Mouse (Mus musculus): ENCODE data around the gene Ugt1a5. TPM values are rescaled to one million over a fixed set of nuclear protein-coding genes. Genes with fewer than 3 reads are reported as not detected.
A peak's percentile ranks its signal among the peaks of the same experiment; 100 is the strongest.

The Ugt1a5 gene
- polyA plus RNA-seq, 1 experiment from 2014 or later, result not detected

DNA sequence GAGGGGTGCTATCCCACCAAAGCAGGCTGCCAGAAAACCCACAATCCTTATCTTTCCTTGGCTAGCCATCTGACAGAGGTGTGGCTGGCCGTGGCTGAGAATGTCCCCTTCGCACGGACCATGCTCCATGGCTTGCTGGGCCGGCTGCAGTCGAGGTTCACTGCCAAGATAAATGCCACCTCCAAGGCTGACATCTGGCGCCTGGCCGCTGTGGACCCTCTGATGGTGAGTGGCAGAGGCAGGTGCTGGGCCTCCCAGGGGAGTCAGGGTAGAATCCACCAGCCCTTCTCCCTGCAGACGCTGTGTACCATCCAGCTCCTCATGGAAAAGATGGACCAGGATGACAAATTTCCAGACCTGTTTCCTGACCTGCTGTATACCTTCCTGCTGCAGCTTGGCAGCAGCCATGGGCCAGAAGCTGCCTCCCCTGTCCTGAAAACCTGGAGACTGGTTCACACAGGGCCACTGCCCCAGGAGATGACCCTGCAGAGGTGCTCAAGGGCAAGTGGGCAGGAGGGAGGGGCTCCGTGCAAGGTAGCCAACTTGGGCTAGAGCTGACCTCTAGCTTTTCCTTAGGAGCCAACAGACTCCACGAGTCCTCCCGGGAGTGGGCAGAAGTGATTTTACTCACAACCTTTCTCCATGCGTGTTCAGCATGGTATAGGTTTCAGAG is 89.1 kb downstream of the Ugt1a5 start:
- Histone ChIP-seq H3K4me3 (no peak overlapping the region), H3K9me3 (replicated peaks) (peaks cover 87% of the 10 kb centered on the region), H3K4me1 (no peaks in the 10 kb centered on the region), H3K36me3 (peaks cover 7% of the 10 kb centered on the region), H3K27ac (no peak overlapping the region), H3K27me3 (no peaks in the 10 kb centered on the region), H3K9ac (no peak overlapping the region), H3K4me2 (replicated peaks) (no peak overlapping the region)
- ATAC-seq (ENCODE audit: low FRiP score), result peak; percentile 2; the same call in 1 of the 2 replicates
- WGBS, result 86% methylated on average over 12 of the region's 12 CpGs

DNA sequence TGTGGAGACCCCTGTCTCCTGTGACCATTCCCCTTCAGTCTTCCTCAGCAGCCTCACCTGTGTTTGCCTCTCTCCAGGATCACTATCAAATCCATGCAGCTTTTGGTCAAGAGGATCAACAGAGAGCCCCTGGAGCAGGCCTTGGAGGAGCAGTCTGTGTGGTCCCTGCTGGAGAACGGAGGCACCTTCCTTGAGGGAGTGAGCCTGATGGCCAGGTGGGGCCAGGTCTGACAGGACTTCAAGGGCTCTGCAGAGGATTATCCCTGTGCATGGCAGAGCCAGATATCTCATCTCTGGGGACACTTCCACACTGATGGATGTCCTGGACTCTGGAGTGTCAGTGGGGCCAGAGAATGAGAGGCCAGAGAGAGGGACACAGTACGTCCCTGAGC is 89.7 kb downstream of the Ugt1a5 start:
- no peaks in the 10 kb centered on the region for H3K4me1 ChIP-seq
- no peak overlapping the region for H3K4me3 ChIP-seq
- no peaks in the 10 kb centered on the region for H3K27me3 ChIP-seq
- H3K36me3 ChIP-seq, result peaks cover 13% of the 10 kb centered on the region
- 55% methylated on average over 2 of the region's 2 CpGs for WGBS
- H3K4me2 ChIP-seq (replicated peaks), result no peak overlapping the region
- no peak overlapping the region for H3K9ac ChIP-seq
- peaks cover 86% of the 10 kb centered on the region for H3K9me3 ChIP-seq (replicated peaks)
- H3K27ac ChIP-seq, result no peak overlapping the region
- ATAC-seq (ENCODE audit: low FRiP score), result peak; percentile 3; the same call in 1 of the 2 replicates

DNA sequence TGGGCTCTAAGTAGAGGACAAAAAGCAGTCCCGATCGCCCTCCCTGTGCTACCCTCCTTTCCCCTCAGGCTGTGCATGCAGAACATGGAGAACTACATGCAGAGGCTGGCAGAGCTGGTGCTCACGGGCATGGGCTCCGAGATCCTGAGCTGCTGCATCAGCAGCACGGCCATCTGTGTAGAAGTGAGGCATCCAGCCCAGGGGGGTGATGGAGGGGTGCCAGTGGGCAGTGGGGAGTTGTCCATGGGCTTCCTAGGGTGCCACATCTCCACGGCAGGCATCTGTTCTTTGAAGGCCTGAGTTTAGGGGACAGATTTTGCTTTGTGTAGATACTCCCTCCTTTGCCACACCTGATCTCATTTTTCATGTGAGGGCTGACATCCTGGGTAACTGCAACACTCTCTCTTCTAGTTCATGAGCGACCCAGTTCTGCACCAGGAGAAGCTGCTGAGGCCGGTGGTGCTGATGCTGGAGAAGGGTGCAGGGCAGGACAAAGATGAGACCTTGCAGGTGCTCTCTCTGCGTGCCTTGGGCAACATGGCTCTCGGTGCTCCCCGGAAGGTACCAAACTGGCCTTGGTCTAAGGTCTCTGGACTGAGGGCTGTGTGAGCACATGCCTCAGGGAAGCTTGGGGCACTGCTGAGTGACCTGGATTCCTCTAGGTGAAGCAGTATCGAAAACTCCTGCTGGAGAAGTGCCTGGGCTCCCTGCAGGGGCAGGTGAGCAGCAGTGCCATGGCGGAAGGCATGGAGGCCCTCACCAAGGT is 90.4 kb downstream of the Ugt1a5 start:
- H3K9me3 ChIP-seq (replicated peaks), result peaks cover 79% of the 10 kb centered on the region
- H3K4me2 ChIP-seq (replicated peaks), result no peak overlapping the region
- H3K27ac ChIP-seq, result no peak overlapping the region
- H3K4me3 ChIP-seq, result no peak overlapping the region
- no peak for ATAC-seq (ENCODE audit: low FRiP score)
- H3K27me3 ChIP-seq, result no peaks in the 10 kb centered on the region
- no peaks in the 10 kb centered on the region for H3K4me1 ChIP-seq
- H3K36me3 ChIP-seq, result peaks cover 20% of the 10 kb centered on the region
- H3K9ac ChIP-seq, result no peak overlapping the region
- 82% methylated on average over 13 of the region's 13 CpGs for WGBS

DNA sequence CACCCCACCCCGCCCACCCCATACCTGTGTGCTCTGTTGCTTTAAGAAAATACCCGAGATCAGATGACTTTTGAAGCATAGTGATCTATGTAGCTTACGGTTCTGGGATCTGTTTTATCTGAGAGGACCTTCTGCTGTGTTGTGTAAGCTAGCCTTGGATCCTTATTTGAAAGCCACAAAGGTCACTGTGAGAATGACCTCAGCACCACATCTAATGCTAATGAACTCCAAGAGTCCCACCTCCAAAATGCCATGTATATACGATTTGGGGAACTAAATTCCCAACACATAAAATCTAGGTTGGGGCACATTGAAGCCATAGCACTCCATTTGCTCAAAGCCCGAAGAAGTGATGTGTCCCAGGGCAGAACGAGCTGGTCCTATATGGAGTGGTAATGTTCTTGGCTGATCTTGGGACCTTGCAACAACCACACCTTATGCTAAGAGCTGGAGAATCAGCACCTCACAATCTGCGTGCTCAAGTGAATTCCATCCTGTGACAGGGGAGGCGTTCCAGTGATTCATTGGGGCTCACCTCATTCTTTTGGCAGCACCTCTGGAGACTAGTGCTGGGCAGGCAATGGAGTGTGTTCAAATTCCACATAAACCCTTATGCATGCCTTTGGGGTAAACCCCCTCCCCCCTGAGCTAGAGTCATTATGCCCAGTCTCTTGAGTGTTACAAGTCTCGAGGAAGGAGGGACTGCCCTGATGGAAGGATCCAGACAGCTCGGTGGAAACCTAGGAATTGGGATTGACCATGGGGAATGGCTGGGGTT is 91.3 kb downstream of the Ugt1a5 start:
- 80% methylated on average over 10 of the region's 10 CpGs for WGBS
- no peak overlapping the region for H3K4me3 ChIP-seq
- no peak for ATAC-seq (ENCODE audit: low FRiP score)

DNA sequence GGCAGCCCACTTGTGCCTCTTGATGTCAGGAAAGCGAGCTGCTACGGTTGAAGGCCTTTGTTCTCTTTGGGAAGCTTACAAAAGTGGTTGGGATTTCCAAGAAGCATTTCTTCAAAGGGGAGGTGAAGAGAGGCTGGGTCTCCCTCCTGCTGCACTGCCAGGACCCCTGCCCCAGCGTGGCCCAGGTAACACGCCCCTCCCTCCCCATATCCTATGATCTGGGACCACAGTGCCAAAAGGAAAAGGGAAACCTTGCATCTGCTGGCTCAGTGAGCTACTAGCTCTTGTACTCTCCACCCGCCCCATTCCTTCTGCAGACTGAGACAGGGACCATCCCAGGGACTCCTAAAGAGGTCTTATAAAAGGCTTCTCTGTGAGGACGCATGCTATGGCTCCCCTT is 91.9 kb downstream of the Ugt1a5 start:
- Histone ChIP-seq H3K4me3 (no peak overlapping the region), H3K27me3 (no peaks in the 10 kb centered on the region), H3K36me3 (peaks cover 34% of the 10 kb centered on the region), H3K4me2 (replicated peaks) (no peak overlapping the region), H3K9me3 (replicated peaks) (peaks cover 71% of the 10 kb centered on the region), H3K9ac (no peak overlapping the region), H3K4me1 (no peaks in the 10 kb centered on the region), H3K27ac (no peak overlapping the region)
- 81% methylated on average over 6 of the region's 6 CpGs for WGBS
- ATAC-seq (ENCODE audit: low FRiP score), result no peak

More for the DNA sequence above, 91.3 kb downstream of the Ugt1a5 start:
- Histone ChIP-seq H3K4me2 (replicated peaks) (no peak overlapping the region), H3K9ac (no peak overlapping the region), H3K4me1 (no peaks in the 10 kb centered on the region), H3K9me3 (replicated peaks) (peaks cover 78% of the 10 kb centered on the region), H3K27me3 (no peaks in the 10 kb centered on the region), H3K36me3 (peaks cover 28% of the 10 kb centered on the region), H3K27ac (no peak overlapping the region)

- H3K4me2 ChIP-seq (replicated peaks), result no peak overlapping the region
- no peaks in the 10 kb centered on the region for H3K4me1 ChIP-seq
- peaks cover 41% of the 10 kb centered on the region for H3K36me3 ChIP-seq
- no peaks in the 10 kb centered on the region for H3K27me3 ChIP-seq
- H3K27ac ChIP-seq, result no peak overlapping the region
- 65% methylated on average over 6 of the region's 6 CpGs for WGBS
- no peak overlapping the region for H3K9ac ChIP-seq
- no peak for ATAC-seq (ENCODE audit: low FRiP score)
- no peak overlapping the region for H3K4me3 ChIP-seq
- peaks cover 66% of the 10 kb centered on the region for H3K9me3 ChIP-seq (replicated peaks)
These were observed 92.5 kb downstream of the Ugt1a5 start for GRCm38 (mm10) chr1:88258361-88258760.

DNA sequence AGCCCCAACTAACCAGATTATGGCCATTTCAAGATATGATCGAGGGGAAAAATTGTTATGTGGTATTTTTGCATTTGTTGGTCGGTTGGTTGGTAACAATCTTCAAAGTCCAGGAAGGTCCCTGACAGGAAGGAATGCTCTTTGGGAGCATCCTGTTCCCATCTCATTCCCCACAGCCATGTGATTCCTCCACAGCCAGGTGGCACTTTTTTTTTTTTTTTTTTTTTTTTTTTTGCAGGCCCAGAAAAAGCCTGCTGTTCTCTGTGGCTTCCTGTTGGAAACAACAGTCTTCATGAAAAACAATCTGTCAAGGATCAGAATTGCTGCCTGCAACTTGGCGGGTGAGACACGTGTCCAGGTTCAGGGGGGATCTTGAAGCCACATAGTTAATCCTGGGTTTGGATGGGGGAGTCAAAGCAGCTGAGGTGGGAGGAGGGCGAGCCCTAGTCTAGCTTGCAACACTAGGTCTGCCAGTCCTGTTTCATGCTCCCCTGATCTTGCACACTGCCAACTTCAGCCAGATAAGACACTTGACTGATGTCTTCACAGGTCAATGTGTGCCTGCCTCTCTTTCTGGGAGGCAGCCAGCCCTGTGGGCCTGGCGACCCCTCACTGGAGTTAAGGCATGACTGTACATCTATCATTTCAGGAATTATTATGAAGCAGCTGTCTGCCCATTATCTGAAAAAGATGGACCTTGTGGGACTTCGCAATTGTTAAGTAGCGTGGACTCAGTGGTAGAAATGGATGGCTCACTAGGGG is 93.2 kb downstream of the Ugt1a5 start:
- no peak overlapping the region for H3K4me3 ChIP-seq
- no peak overlapping the region for H3K9ac ChIP-seq
- H3K4me1 ChIP-seq, result no peaks in the 10 kb centered on the region
- 77% methylated on average over 8 of the region's 8 CpGs for WGBS
- H3K9me3 ChIP-seq (replicated peaks), result peaks cover 67% of the 10 kb centered on the region
- H3K36me3 ChIP-seq, result peaks cover 48% of the 10 kb centered on the region
- ATAC-seq (ENCODE audit: low FRiP score), result 0 out of 2 replicates have a peak, but pooled peaks have one; percentile 0
- no peak overlapping the region for H3K4me2 ChIP-seq (replicated peaks)
- no peaks in the 10 kb centered on the region for H3K27me3 ChIP-seq
- H3K27ac ChIP-seq, result no peak overlapping the region

DNA sequence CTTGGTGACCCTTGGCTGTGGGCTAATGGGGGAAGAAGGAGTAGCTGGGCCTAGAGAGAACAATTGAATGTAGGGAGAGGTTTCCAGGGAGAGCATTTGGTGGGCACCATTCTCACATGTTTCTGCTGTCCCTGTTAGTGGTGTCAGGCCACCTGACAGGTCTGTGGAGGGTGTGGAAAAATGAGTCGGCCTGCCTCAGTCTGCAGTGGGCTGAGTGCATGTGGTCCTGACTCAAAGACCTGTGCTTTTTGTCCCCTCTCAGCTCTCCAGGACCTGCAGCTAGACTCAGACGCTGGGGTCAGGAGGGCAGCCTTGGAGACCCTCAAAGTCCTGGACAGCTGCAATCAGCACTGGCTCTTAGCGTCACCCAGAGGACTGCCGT is 93.8 kb downstream of the Ugt1a5 start:
- WGBS, result 77% methylated on average over 4 of the region's 4 CpGs
- Histone ChIP-seq H3K27ac (no peak overlapping the region), H3K4me2 (replicated peaks) (no peak overlapping the region), H3K27me3 (no peaks in the 10 kb centered on the region), H3K9me3 (replicated peaks) (peaks cover 61% of the 10 kb centered on the region), H3K9ac (no peak overlapping the region), H3K4me1 (no peaks in the 10 kb centered on the region), H3K36me3 (peaks cover 54% of the 10 kb centered on the region), H3K4me3 (no peak overlapping the region)
- 0 out of 2 replicates have a peak, but pooled peaks have one; percentile 1 for ATAC-seq (ENCODE audit: low FRiP score)

DNA sequence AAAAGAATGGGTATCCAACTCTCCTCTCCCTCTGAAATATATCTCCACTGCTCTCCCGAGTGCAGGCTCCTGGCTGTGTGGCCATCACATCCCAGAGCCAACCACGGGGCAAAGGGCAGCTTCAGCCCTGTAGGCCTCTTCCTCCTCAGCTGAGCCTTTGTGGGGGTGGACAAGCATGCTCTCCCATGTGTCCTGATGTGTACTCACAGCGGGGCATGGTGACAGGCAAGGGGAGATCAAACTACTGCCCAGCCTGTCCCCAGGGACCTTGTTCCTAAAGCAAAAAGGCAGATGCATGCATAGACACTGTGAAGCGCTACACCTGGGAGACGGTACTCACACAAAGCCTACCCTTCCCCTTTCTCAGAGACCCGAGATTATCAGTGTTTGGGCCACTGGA is 94.3 kb downstream of the Ugt1a5 start:
- Histone ChIP-seq H3K9me3 (replicated peaks) (peaks cover 58% of the 10 kb centered on the region), H3K4me3 (no peak overlapping the region), H3K9ac (no peak overlapping the region), H3K4me1 (no peaks in the 10 kb centered on the region), H3K36me3 (peaks cover 58% of the 10 kb centered on the region), H3K27me3 (no peaks in the 10 kb centered on the region), H3K4me2 (replicated peaks) (no peak overlapping the region), H3K27ac (no peak overlapping the region)
- peak; percentile 2; the same call in 1 of the 2 replicates for ATAC-seq (ENCODE audit: low FRiP score)
- 81% methylated on average over 6 of the region's 6 CpGs for WGBS

- WGBS, result 84% methylated on average over 10 of the region's 10 CpGs
- H3K4me3 ChIP-seq, result no peak overlapping the region
- no peak overlapping the region for H3K9ac ChIP-seq
- H3K36me3 ChIP-seq, result peaks cover 65% of the 10 kb centered on the region
- H3K27me3 ChIP-seq, result no peaks in the 10 kb centered on the region
- ATAC-seq (ENCODE audit: low FRiP score), result no peak
- no peaks in the 10 kb centered on the region for H3K4me1 ChIP-seq
- H3K4me2 ChIP-seq (replicated peaks), result no peak overlapping the region
- no peak overlapping the region for H3K27ac ChIP-seq
- peaks cover 57% of the 10 kb centered on the region for H3K9me3 ChIP-seq (replicated peaks)
These were observed 95.0 kb downstream of the Ugt1a5 start for GRCm38 (mm10) chr1:88260604-88261377.

DNA sequence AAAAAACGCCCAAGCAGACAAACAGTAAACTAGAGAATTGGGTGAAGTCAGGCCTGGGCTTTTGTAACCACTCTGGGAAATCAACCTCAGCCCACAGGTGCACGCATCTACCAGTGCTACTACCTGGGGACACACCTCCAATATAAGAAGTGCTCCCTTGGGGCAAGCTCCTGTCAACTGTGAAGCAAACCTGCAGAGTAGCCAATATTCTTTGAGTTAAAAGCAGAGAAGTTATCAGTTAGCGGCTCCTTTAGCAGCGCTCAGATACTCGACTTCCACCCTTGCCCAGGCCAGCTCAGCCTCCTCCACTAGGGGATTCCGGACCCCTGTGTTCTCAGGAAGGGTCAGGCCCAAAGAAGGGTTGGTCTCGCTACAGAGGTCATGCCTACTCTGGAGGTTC is 95.9 kb downstream of the Ugt1a5 start:
- ATAC-seq (ENCODE audit: low FRiP score), result no peak
- Histone ChIP-seq H3K27me3 (no peaks in the 10 kb centered on the region), H3K9ac (no peak overlapping the region), H3K4me2 (replicated peaks) (no peak overlapping the region), H3K36me3 (peaks cover 74% of the 10 kb centered on the region), H3K27ac (no peak overlapping the region), H3K9me3 (replicated peaks) (peaks cover 48% of the 10 kb centered on the region), H3K4me3 (no peak overlapping the region), H3K4me1 (no peaks in the 10 kb centered on the region)
- 85% methylated on average over 7 of the region's 7 CpGs for WGBS

All from hindbrain, embryonic 12.5 days (tissue).